Mouse (Mus musculus) layer of hippocampus, postnatal 25 days (tissue): ENCODE data around the gene Tssk4. TPM values are rescaled to one million over a fixed set of nuclear protein-coding genes. Genes with fewer than 3 reads are reported as not detected.
A peak's percentile ranks its signal among the peaks of the same experiment; 100 is the strongest.

Experiments
- DNase-seq, 2 experiments: peaks; one replicate each; pipeline ENCODE4 v3.0.0; 2022; ENCODE audit warnings: mixed read lengths in 2 of 2, low spot score in 1 of 2; ENCODE audit errors: extremely low spot score in 1 of 2
- total RNA-seq, 2 experiments: library from RNA; stranded (reverse); gene quantifications; 2 replicates each; pipeline ENCODE4 v1.2.3; 2021

Tssk4 gene
- under 1 TPM; 0.71 to 0.94 TPM for total RNA-seq

- no peak for DNase-seq
Observed at GRCm38 (mm10) chr14:55649884-55650283, at the start of gene Tssk4. Gene Tssk4 (plus strand): TSS chr14:55650184.

- no peak for DNase-seq
Observed at GRCm38 (mm10) chr14:55603271-55603632, 46.7 kb upstream of the Tssk4 start, which contains the start of gene Irf9. Gene Irf9 (plus strand): TSS chr14:55603571.

- peak; percentile 68 to 75 for DNase-seq
Observed at GRCm38 (mm10) chr14:55603633-55604576, 46.1 kb upstream of the Tssk4 start.

- no peak for DNase-seq
Observed at GRCm38 (mm10) chr14:55604823-55605222, 45.2 kb upstream of the Tssk4 start.

- no peak for DNase-seq
Observed at GRCm38 (mm10) chr14:55605743-55606459, 44.1 kb upstream of the Tssk4 start.

GRCm38 (mm10) chr14:55608339-55608738 lies 41.6 kb upstream of the Tssk4 start:
- DNase-seq: no peak

- DNase-seq: no peak
Observed at GRCm38 (mm10) chr14:55613346-55613745, 36.6 kb upstream of the Tssk4 start.

- DNase-seq: no peak
Observed at GRCm38 (mm10) chr14:55614565-55615178, 35.3 kb upstream of the Tssk4 start.

- no peak for DNase-seq
Observed at GRCm38 (mm10) chr14:55615876-55616275, 34.1 kb upstream of the Tssk4 start.

GRCm38 (mm10) chr14:55616844-55617243 lies 33.1 kb upstream of the Tssk4 start:
- DNase-seq: no peak

GRCm38 (mm10) chr14:55617822-55618221 lies 32.2 kb upstream of the Tssk4 start, which contains the start of gene Rec8:
Gene Rec8 (plus strand): TSS chr14:55618037.
- DNase-seq: no peak

GRCm38 (mm10) chr14:55618486-55619195 lies 31.3 kb upstream of the Tssk4 start:
- DNase-seq: no peak

- no peak for DNase-seq
Observed at GRCm38 (mm10) chr14:55628077-55628827, 21.7 kb upstream of the Tssk4 start.

GRCm38 (mm10) chr14:55629312-55629711 lies 20.7 kb upstream of the Tssk4 start:
- peak in 1 of 2 experiments; percentile 66 for DNase-seq

GRCm38 (mm10) chr14:55634874-55635522 lies 15.0 kb upstream of the Tssk4 start:
- DNase-seq: peak in 1 of 2 experiments; percentile 24

- peak; percentile 79 for DNase-seq
Observed at GRCm38 (mm10) chr14:55635523-55636007, 14.4 kb upstream of the Tssk4 start, which contains the start of gene Ipo4. Gene Ipo4 (minus strand): TSS chr14:55635957.

- DNase-seq: no peak
Observed at GRCm38 (mm10) chr14:55637795-55638194, 12.2 kb upstream of the Tssk4 start, which contains the start of gene Gm49378. Gene Gm49378 (minus strand): TSS chr14:55637895.

GRCm38 (mm10) chr14:55640816-55641215 lies 9.2 kb upstream of the Tssk4 start:
- no peak for DNase-seq

- DNase-seq: no peak
Observed at GRCm38 (mm10) chr14:55641291-55641690, 8.7 kb upstream of the Tssk4 start.
